Mouse (Mus musculus): ENCODE measurements around the gene Srsf9. TPM values are rescaled to one million over a fixed set of nuclear protein-coding genes. Genes with fewer than 3 reads are reported as not detected.
"Not testable (repeated sequence)": the region's sequence is repeated elsewhere in the genome, so short reads cannot be mapped to it uniquely, and the experiment has no call there.

Gene Srsf9
- polyA plus RNA-seq, 1 experiment = 79.3 TPM

DNA sequence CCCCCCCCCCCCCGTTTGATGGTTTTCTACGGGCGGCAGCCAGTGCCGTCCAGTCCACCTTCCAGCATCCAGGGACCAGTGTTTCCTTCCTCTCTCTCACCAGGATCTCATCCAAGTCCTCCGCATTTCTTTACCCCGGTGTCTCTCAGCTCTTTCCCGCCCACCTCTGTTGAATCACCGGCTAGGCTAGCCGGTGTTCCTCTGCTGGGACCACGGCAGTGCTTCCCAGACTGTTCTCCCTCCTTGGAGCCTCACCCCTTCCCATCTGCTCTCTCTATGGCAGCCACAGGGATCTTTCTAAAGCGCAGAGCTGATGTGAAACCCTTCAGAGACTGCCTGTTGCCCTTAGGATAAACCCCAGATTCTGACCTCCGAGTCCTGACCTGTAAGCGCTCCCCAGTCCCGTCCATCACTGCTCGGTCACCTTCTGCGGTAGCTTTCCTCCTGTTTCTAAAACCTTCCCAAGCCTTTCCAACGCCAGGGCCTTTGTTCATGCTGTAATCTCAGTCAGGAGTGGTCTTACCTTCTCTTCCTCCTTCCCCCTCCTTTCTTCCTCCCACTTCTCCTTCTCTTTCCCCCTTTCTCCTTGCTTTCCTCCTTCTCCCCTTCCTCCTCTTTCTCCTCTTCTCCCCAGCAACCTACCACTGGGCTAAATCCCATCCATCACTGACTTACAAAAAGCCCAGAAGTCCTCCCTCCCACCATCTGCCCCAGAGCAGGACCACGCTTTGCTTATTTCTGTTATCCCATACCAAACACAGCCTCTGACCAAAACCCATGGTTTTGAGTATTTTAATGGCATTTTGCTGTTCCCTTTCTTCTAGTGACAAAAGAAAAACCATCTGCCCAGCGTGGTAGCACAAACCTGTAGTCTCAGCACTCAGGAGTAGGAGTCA, 36.1 kb downstream of the Srsf9 start:
- peaks cover 34% of the 10 kb centered on the region for H3K27me3 ChIP-seq (replicated peaks)

GRCm38 (mm10) chr5:115364782-115365181, 37.8 kb downstream of the Srsf9 start:
- Histone ChIP-seq H3K9me3 (peaks cover 3% of the 10 kb centered on the region; the same call in 1 of the 2 replicates), H3K4me3 (replicated peaks) (no peak overlapping the region), H3K36me3 (replicated peaks; ENCODE audit: low read length) (no peaks in the 10 kb centered on the region), H3K4me1 (peaks cover 4% of the 10 kb centered on the region), H3K27me3 (replicated peaks) (peaks cover 43% of the 10 kb centered on the region)
- no peak for TF ChIP-seq FLI1 (IDR thresholded peaks at IDR 0.05; ENCODE audit: low read length)
- no peak for TF ChIP-seq GATA1 (IDR thresholded peaks at IDR 0.05; ENCODE audit: borderline replicate concordance, low read length)

More for the DNA sequence above, 36.1 kb downstream of the Srsf9 start:
- TF ChIP-seq GATA1 (IDR thresholded peaks at IDR 0.05; ENCODE audit: borderline replicate concordance, low read length) = no peak
- TF ChIP-seq FLI1 (IDR thresholded peaks at IDR 0.05; ENCODE audit: low read length) = no peak
- H3K9me3 ChIP-seq = peaks cover 3% of the 10 kb centered on the region; the same call in 1 of the 2 replicates
- no peak overlapping the region for H3K4me3 ChIP-seq (replicated peaks)
- peaks cover 15% of the 10 kb centered on the region for H3K4me1 ChIP-seq
- H3K36me3 ChIP-seq (replicated peaks; ENCODE audit: low read length) = no peaks in the 10 kb centered on the region

DNA sequence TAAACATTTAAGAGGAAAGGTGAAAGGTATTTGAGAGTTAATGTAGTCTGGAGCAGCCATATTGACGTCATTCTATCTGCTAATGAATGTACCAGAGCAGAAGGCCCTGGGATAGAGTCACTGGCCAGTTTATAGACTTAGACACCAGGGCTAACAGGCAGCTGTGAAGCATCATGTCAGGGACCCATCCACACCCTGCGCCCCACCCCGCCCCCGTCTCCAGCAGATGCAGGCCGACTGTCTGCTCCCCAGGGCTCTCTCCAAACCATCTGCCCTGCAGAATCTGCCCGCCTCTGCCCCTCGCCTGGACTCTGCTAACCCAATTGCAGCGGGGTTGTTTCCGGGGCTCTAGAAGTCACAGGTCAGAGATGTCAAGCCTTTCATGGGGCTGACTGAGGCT, 44.8 kb downstream of the Srsf9 start:
- TF ChIP-seq FLI1 (IDR thresholded peaks at IDR 0.05; ENCODE audit: low read length) (no peak), GATA1 (IDR thresholded peaks at IDR 0.05; ENCODE audit: borderline replicate concordance, low read length) (no peak)
- peaks cover 58% of the 10 kb centered on the region for H3K27me3 ChIP-seq (replicated peaks)
- no peaks in the 10 kb centered on the region for H3K36me3 ChIP-seq (replicated peaks; ENCODE audit: low read length)
- H3K9me3 ChIP-seq = peaks cover 3% of the 10 kb centered on the region
- H3K4me1 ChIP-seq = no peaks in the 10 kb centered on the region
- H3K4me3 ChIP-seq (replicated peaks) = no peak overlapping the region

- Histone ChIP-seq H3K36me3 (replicated peaks; ENCODE audit: low read length) (no peaks in the 10 kb centered on the region), H3K4me3 (replicated peaks) (no peak overlapping the region), H3K27me3 (replicated peaks) (peaks cover 51% of the 10 kb centered on the region), H3K9me3 (peaks cover 3% of the 10 kb centered on the region), H3K4me1 (no peaks in the 10 kb centered on the region)
- no peak for TF ChIP-seq GATA1 (IDR thresholded peaks at IDR 0.05; ENCODE audit: borderline replicate concordance, low read length)
- TF ChIP-seq FLI1 (IDR thresholded peaks at IDR 0.05; ENCODE audit: low read length) = no peak
Observed at GRCm38 (mm10) chr5:115373441-115374203, 46.6 kb downstream of the Srsf9 start.

DNA sequence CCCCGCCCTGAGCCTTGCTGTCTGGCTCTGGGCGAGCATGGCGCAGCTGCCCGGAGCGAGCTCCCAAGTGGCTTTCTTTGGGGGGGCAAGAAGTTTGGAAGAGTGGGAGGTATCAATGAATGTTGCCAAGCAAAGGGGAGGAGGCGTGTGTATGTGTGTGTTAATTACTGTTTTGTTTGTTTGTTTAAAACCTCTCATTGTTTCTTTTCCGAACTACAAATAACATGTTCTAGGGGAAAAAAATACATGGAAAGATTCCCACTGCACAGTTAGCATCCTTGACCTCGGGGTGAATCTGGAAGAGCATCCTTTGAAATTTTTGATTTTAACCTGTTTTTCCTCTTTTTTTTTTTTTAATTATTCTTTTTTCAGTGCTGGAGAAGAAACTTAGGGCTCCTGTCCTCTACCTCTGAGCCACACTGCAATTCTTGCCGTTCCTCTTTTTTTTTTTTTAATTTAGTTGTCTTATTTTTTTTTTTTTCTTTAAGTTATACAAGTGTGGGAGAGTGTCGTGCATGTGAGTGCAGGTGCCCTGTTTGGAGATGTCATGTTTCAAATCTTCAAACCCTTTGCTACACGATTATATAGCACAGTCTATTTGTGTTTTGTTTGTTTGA, 47.3 kb downstream of the Srsf9 start:
- TF ChIP-seq FLI1 (IDR thresholded peaks at IDR 0.05; ENCODE audit: low read length) (no peak), GATA1 (IDR thresholded peaks at IDR 0.05; ENCODE audit: borderline replicate concordance, low read length) (no peak)
- Histone ChIP-seq H3K4me1 (no peaks in the 10 kb centered on the region), H3K36me3 (replicated peaks; ENCODE audit: low read length) (no peaks in the 10 kb centered on the region), H3K27me3 (replicated peaks) (peaks cover 49% of the 10 kb centered on the region), H3K4me3 (replicated peaks) (no peak overlapping the region), H3K9me3 (peaks cover 3% of the 10 kb centered on the region)

- H3K4me3 ChIP-seq (replicated peaks) = no peak overlapping the region
- TF ChIP-seq GATA1 (IDR thresholded peaks at IDR 0.05; ENCODE audit: borderline replicate concordance, low read length) = no peak
- TF ChIP-seq FLI1 (IDR thresholded peaks at IDR 0.05; ENCODE audit: low read length) = no peak
- H3K36me3 ChIP-seq (replicated peaks; ENCODE audit: low read length) = no peaks in the 10 kb centered on the region
- peaks cover 3% of the 10 kb centered on the region for H3K9me3 ChIP-seq
- peaks cover 48% of the 10 kb centered on the region for H3K27me3 ChIP-seq (replicated peaks)
- H3K4me1 ChIP-seq = no peaks in the 10 kb centered on the region
Observed at GRCm38 (mm10) chr5:115375436-115375835, 48.5 kb downstream of the Srsf9 start.

DNA sequence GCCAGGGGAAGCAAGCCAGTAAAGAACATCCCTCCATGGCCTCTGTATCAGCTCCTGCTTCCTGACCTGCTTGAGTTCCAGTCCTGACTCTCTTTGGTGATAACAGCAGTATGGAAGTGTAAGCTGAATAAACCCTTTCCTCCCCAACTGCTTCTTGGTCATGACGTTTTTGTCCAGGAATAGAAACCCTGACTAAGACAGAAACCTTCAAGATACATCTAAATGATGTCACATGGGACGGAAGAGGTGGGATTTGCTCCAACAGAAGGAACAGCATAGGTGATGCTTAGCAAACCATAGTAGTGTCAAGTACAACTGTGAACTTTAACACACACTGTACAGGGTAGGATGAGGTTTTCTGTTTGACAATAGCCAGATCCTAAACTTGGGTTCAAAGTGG, 51.9 kb downstream of the Srsf9 start:
- not testable (repeated sequence) for H3K4me1 ChIP-seq; H3K36me3 ChIP-seq (replicated peaks; ENCODE audit: low read length); H3K9me3 ChIP-seq; H3K4me3 ChIP-seq (replicated peaks)
- H3K27me3 ChIP-seq (replicated peaks) = peaks cover 26% of the 10 kb centered on the region

Other genes with a start within 250 kb of the Srsf9 start
- gene Gm10401, start 228.9 kb upstream of the Srsf9 start, polyA plus RNA-seq (2012; ENCODE audit: insufficient read depth, low replicate concordance) = not detected in 2 replicates
- gene Acads, start 207.8 kb upstream of the Srsf9 start, polyA plus RNA-seq (2012; ENCODE audit: insufficient read depth, low replicate concordance) = 34.8 and 43.5 TPM in 2 replicates
- 13.4 and 25.4 TPM in 2 replicates for gene Unc119b, start 192.2 kb upstream of the Srsf9 start, polyA plus RNA-seq (2012; ENCODE audit: insufficient read depth, low replicate concordance)
- 69.9 and 84.4 TPM in 2 replicates for gene Mlec, start 169.0 kb upstream of the Srsf9 start, polyA plus RNA-seq (2012; ENCODE audit: insufficient read depth, low replicate concordance)
- gene Cabp1, start 132.8 kb upstream of the Srsf9 start, polyA plus RNA-seq (2012; ENCODE audit: insufficient read depth, low replicate concordance) = 1.7 TPM in 1 of 2 replicates, not detected in the other
- gene Pop5, start 91.3 kb upstream of the Srsf9 start, polyA plus RNA-seq (2012; ENCODE audit: insufficient read depth, low replicate concordance) = 51.5 and 56.1 TPM in 2 replicates
- 127 and 382 TPM in 2 replicates for gene Rnf10, start 54.3 kb upstream of the Srsf9 start, polyA plus RNA-seq (2012; ENCODE audit: insufficient read depth, low replicate concordance)
- gene Coq5, start 47.5 kb upstream of the Srsf9 start, polyA plus RNA-seq (2012; ENCODE audit: insufficient read depth, low replicate concordance) = 8.3 and 12.6 TPM in 2 replicates
- 552 and 565 TPM in 2 replicates for gene Dynll1, start 26.2 kb upstream of the Srsf9 start, polyA plus RNA-seq (2012; ENCODE audit: insufficient read depth, low replicate concordance)
- gene Gatc, start 14.0 kb downstream of the Srsf9 start, polyA plus RNA-seq (2012; ENCODE audit: insufficient read depth, low replicate concordance) = 1.9 and 8.0 TPM in 2 replicates
- gene Triap1, start 14.0 kb downstream of the Srsf9 start, polyA plus RNA-seq (2012; ENCODE audit: insufficient read depth, low replicate concordance) = 7.6 TPM in 1 of 2 replicates, not detected in the other
- gene Cox6a1, start 21.8 kb downstream of the Srsf9 start, polyA plus RNA-seq (2012; ENCODE audit: insufficient read depth, low replicate concordance) = 3,165 and 8,052 TPM in 2 replicates
- gene Msi1, start 102.4 kb downstream of the Srsf9 start, polyA plus RNA-seq (2012; ENCODE audit: insufficient read depth, low replicate concordance) = 0.02 and 2.2 TPM in 2 replicates
- not detected in 2 replicates for gene Pla2g1b, start 139.1 kb downstream of the Srsf9 start, polyA plus RNA-seq (2012; ENCODE audit: insufficient read depth, low replicate concordance)
- 3.1 TPM in 1 of 2 replicates, not detected in the other for gene Sirt4, start 157.5 kb downstream of the Srsf9 start, polyA plus RNA-seq (2012; ENCODE audit: insufficient read depth, low replicate concordance)
- gene Pxn, start 179.5 kb downstream of the Srsf9 start, polyA plus RNA-seq (2012; ENCODE audit: insufficient read depth, low replicate concordance) = 63.1 and 67.7 TPM in 2 replicates
- 975 and 2,538 TPM in 2 replicates for gene Rplp0, start 232.3 kb downstream of the Srsf9 start, polyA plus RNA-seq (2012; ENCODE audit: insufficient read depth, low replicate concordance)
- gene Gcn1l1, start 238.1 kb downstream of the Srsf9 start, polyA plus RNA-seq (2012; ENCODE audit: insufficient read depth, low replicate concordance) = 25.1 and 30.4 TPM in 2 replicates

All from megakaryocyte, embryonic 14.5 days (primary cell).